Mouse (Mus musculus) liver, embryonic 14.5 days (tissue): Measurements from ENCODE around the gene Gm10306. TPM values are rescaled to one million over a fixed set of nuclear protein-coding genes. Genes with fewer than 3 reads are reported as not detected.

Experiments
- ATAC-seq: fragments of 200-750 bp; cut with Nextera tagmentation; 2 replicates; pipeline ENCODE4 v1.8.0; 2017; ENCODE audit warnings: moderate number of reproducible peaks, mild to moderate bottlenecking, moderate library complexity; ENCODE audit not compliant: insufficient read depth
- DNase-seq, 3 experiments: peaks; one replicate each; pipeline ENCODE4 v3.0.0-alpha.2; 2012 to 2013; ENCODE audit warnings: low read depth in 3 of 3, low spot score in 3 of 3
- H3K27ac ChIP-seq: fragments of 300-500 bp; sonication (generic); 2 replicates; pipeline ENCODE4 v1.5.1; 2014; ENCODE audit warnings: moderate library complexity, mild to moderate bottlenecking, control low read depth, inconsistent platforms
- H3K27me3 ChIP-seq: fragments of 300-500 bp; sonication (generic); 2 replicates; pipeline ENCODE4 v1.6.1; 2014; ENCODE audit warnings: mild to moderate bottlenecking, low read length, moderate library complexity; ENCODE audit not compliant: control insufficient read depth, insufficient read depth
- H3K36me3 ChIP-seq: fragments of 300-500 bp; sonication (generic); replicated peaks from 2 replicates; pipeline ENCODE4 v1.6.1; 2014; ENCODE audit warnings: low read depth; ENCODE audit not compliant: control insufficient read depth, insufficient read depth
- H3K4me1 ChIP-seq, 2 experiments: fragments of 200-500 bp in 1 of 2; fragments of 300-500 bp in 1 of 2; sonication (generic) in 1 of 2; replicated peaks; 2 replicates each; pipeline ENCODE4 v1.6.1; 2012 to 2014; ENCODE audit warnings: antibody characterized with exemption in 1 of 2, inconsistent platforms in 1 of 2, low read length in 1 of 2; ENCODE audit not compliant: control insufficient read depth in 2 of 2, insufficient read depth in 2 of 2
- H3K4me2 ChIP-seq: fragments of 300-500 bp; sonication (generic); 2 replicates; pipeline ENCODE4 v1.6.1; 2014; ENCODE audit warnings: low read depth, mild to moderate bottlenecking, control low read depth, moderate library complexity
- H3K4me3 ChIP-seq, 2 experiments: fragments of 200-500 bp in 1 of 2; fragments of 300-500 bp in 1 of 2; sonication (generic) in 1 of 2; 2 replicates each; pipeline ENCODE4 v1.5.1; 2012 to 2014; ENCODE audit warnings: low read depth in 2 of 2, low read length in 2 of 2, mild to moderate bottlenecking in 2 of 2, control low read depth in 1 of 2, inconsistent platforms in 1 of 2, moderate library complexity in 1 of 2; ENCODE audit not compliant: insufficient read depth in 1 of 2
- H3K9ac ChIP-seq: fragments of 300-500 bp; sonication (generic); replicated peaks from 2 replicates; pipeline ENCODE4 v1.6.1; 2014; ENCODE audit warnings: mild to moderate bottlenecking, control low read depth, moderate library complexity
- H3K9me3 ChIP-seq: fragments of 300-500 bp; sonication (generic); 2 replicates; pipeline ENCODE4 v1.6.1; 2016; ENCODE audit warnings: low read length, mixed read lengths; ENCODE audit not compliant: control insufficient read depth
- CTCF ChIP-seq: IDR thresholded peaks from 2 replicates; pipeline ENCODE4 v1.5.1; 2016; ENCODE audit warnings: antibody characterized with exemption, low read depth, control low read depth
- EP300 ChIP-seq: IDR thresholded peaks from 2 replicates; pipeline ENCODE4 v1.6.1; 2016; ENCODE audit warnings: antibody characterized with exemption, low read depth
- WGBS: fragments of 180-500 bp; shearing (Covaris S2); extraction: QIAGEN DNeasy Blood & Tissue Kit; methylation state at CpG from one replicate; pipeline ENCODE4 v1.1.7; 2014; ENCODE audit not compliant: insufficient replicate concordance; 5-methylcytosine and 5-hydroxymethylcytosine counted together
- polyA plus RNA-seq, 2 experiments: library from polyadenylated mRNA; depleted of rRNA in 1 of 2; stranded (reverse) in 1 of 2; unstranded in 1 of 2; fragments of >200 nt; fragmentation: Nextera tagmentation in 1 of 2; extraction: Ambion mirVana in 1 of 2; gene quantifications; 2 replicates each; pipeline versions ENCODE4 v1.2.1 to v1.2.3; 2012 to 2014

Gene Gm10306
- polyA plus RNA-seq, 2 experiments, result 0.44 TPM; not detected in 1

DNA sequence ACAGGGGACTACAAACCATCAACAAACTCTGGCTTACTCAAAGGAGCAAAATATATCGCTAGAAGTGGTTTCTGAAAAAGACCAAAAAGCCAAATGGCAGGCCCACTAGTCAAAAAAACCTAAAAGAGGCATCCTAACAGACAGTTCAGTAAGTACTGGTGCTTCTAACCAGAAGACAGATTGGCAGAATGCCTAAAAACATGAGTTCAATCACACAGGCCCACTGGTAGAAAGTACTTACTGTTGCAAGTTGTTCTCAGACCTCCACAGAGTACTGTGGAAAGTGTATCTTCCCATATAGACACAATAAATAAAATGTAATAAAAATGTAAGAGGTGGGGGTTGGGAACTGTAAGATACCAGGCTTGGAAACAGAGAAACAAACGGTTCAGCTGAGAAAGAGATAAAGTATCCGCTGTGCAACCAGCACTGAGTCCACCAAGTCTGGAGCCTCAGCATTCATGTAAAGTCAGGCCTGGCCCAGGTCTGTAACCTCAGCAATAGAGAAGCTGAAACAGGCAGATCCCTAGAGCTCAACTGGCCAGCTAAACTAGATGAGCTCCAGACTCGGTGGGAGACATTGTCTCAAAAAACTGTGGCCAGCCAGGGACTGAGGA, 35.5 kb downstream of the Gm10306 start:
- no peaks in the 10 kb centered on the region for H3K9me3 ChIP-seq
- no peaks in the 10 kb centered on the region for H3K27me3 ChIP-seq
- ATAC-seq (0 out of 2 replicates have a peak, but pooled peaks have one; percentile 23), DNase-seq (no peak)
- no peak overlapping the region for H3K9ac ChIP-seq
- WGBS, result 29% methylated on average over 4 of the region's 4 CpGs
- H3K27ac ChIP-seq, result no peak overlapping the region
- TF ChIP-seq EP300 (no peak), CTCF (no peak)
- H3K4me1 ChIP-seq, result peaks cover 2 to 4% of the 10 kb centered on the region in 2 experiments; a peak in 2 of 4 replicates
- no peaks in the 10 kb centered on the region for H3K36me3 ChIP-seq
- no peak overlapping the region for H3K4me2 ChIP-seq
- H3K4me3 ChIP-seq, result no peak overlapping the region

- H3K27ac ChIP-seq, result no peak overlapping the region
- no peaks in the 10 kb centered on the region for H3K27me3 ChIP-seq
- H3K9ac ChIP-seq, result no peak overlapping the region
- H3K9me3 ChIP-seq, result no peaks in the 10 kb centered on the region
- no peaks in the 10 kb centered on the region for H3K36me3 ChIP-seq
- no peak for DNase-seq
- H3K4me1 ChIP-seq, result peaks cover 2 to 4% of the 10 kb centered on the region in 2 experiments; a peak in 2 of 4 replicates
- TF ChIP-seq EP300, result no peak
- no peak for TF ChIP-seq CTCF
- H3K4me3 ChIP-seq, result no peak overlapping the region
- ATAC-seq, result no peak
- H3K4me2 ChIP-seq, result no peak overlapping the region
Observed at GRCm38 (mm10) chr4:94592709-94593108, 36.4 kb downstream of the Gm10306 start.

GRCm38 (mm10) chr4:94601395-94601794, 45.0 kb downstream of the Gm10306 start:
- no peaks in the 10 kb centered on the region for H3K36me3 ChIP-seq
- DNase-seq (peak in 1 of 3 experiments; percentile 4), ATAC-seq (no peak)
- H3K27ac ChIP-seq, result no peak overlapping the region
- WGBS, result 65% methylated on average over 4 of the region's 4 CpGs
- H3K27me3 ChIP-seq, result no peaks in the 10 kb centered on the region
- no peak overlapping the region for H3K9ac ChIP-seq
- H3K4me1 ChIP-seq, result peaks cover 2 to 4% of the 10 kb centered on the region in 2 experiments; a peak in 2 of 4 replicates
- H3K9me3 ChIP-seq, result no peaks in the 10 kb centered on the region
- TF ChIP-seq CTCF (peak; percentile 32; the same call in 1 of the 2 replicates), EP300 (no peak)
- H3K4me2 ChIP-seq, result peak overlapping the region; percentile 89
- peak overlapping the region in 1 of 2 experiments; percentile 64; a peak in 2 of 4 replicates for H3K4me3 ChIP-seq

DNA sequence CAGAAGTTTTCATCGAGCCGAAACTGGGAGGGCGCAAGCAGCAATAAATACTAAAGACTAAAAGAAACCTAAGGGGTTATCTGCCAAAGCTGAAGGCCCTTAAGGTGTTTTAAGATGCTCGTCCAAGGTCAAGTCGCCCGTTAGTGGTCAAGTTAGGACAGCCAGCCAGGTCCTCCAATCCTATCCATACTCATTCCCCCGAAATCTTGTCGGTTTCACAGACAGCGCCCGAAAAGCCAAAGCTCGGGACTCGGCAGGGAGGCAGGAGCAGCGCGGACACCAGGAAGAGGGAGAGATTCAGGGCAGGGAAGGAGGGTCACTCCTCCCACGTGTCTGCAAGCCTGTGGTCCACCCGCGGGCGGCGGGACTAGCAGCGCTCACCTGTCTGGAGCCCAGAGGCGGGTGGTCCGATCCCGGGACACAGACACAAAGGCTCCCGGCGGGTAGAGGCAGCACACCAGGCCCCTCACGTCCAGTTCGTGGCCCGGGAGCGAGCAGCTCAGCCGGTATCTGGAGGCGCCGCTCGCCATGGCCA, 46.2 kb downstream of the Gm10306 start:
- Histone ChIP-seq H3K27ac (peak overlapping the region; percentile 0), H3K4me3 (peak overlapping the region; percentile 64 to 91), H3K27me3 (no peaks in the 10 kb centered on the region), H3K4me2 (peak overlapping the region; percentile 89), H3K9me3 (no peaks in the 10 kb centered on the region), H3K9ac (peak overlapping the region; percentile 62), H3K4me1 (peaks cover 2 to 4% of the 10 kb centered on the region in 2 experiments; a peak in 2 of 4 replicates), H3K36me3 (no peaks in the 10 kb centered on the region)
- WGBS, result under 1% methylated on average over 33 of the region's 33 CpGs
- ATAC-seq, result peak; percentile 75
- TF ChIP-seq CTCF (no peak), EP300 (no peak)
- peak in 2 of 3 experiments; percentile 9 to 16 for DNase-seq

DNA sequence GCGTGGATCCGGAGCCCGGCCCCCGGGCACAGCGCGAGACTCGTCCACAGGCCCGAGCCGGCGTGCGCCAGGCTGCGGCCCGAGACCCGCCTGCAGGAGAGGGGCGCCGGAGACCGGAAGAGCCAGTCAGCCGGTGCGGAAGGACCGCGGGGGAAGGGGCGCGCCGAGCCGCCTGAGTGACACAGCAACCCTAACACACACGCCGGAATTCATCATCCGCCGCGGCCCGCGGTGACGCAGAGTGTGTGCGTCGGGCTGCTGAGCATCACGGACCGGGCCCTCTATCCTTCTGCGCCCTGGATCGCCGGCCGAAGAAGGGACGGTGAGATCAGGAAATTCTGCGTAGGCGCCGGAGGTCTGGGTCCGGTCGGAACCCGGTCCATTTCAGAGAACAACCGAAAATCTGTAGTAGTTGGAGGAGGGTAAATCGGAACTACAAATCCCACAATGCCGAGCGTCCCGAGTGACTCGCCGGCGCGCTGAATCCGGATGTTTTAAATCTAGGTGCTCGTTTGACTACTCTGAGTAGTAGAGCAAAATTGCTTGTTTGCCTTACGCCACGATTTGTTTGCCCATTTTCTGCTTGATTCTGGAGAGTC, 46.8 kb downstream of the Gm10306 start, which contains the start of gene Plaa:
Gene Plaa, minus strand, starts transcription at position 214 of the 599 bp plus-strand sequence.
- no peaks in the 10 kb centered on the region for H3K36me3 ChIP-seq
- under 1% methylated on average over 61 of the region's 61 CpGs for WGBS
- DNase-seq (peak; percentile 74 to 79 (median 75)), ATAC-seq (peak; percentile 99)
- TF ChIP-seq EP300, result 0 out of 2 replicates have a peak, but pooled peaks have one; percentile 9
- TF ChIP-seq CTCF, result no peak
- peak within 1 kb of the TSS; percentile 89 for H3K4me2 ChIP-seq
- H3K9ac ChIP-seq, result peak within 1 kb of the TSS; percentile 62
- no peaks in the 10 kb centered on the region for H3K27me3 ChIP-seq
- H3K4me1 ChIP-seq, result peaks cover 2 to 4% of the 10 kb centered on the region in 2 experiments; a peak in 2 of 4 replicates
- peak within 1 kb of the TSS; percentile 8 for H3K27ac ChIP-seq
- H3K4me3 ChIP-seq, result peak within 1 kb of the TSS; percentile 64 to 91
- H3K9me3 ChIP-seq, result no peaks in the 10 kb centered on the region
